Mouse (Mus musculus) liver, postnatal 0 days (tissue): Measurements from ENCODE around the gene D8Ertd738e.

Source experiments
- CTCF ChIP-seq: sonication (generic); IDR thresholded peaks from 2 replicates; pipeline ENCODE4 v1.5.1; 2016; ENCODE audit warnings: antibody characterized with exemption, low read depth
- EP300 ChIP-seq: IDR thresholded peaks from 2 replicates; pipeline ENCODE4 v1.6.1; 2016; ENCODE audit warnings: antibody characterized with exemption, low read depth, mild to moderate bottlenecking

DNA sequence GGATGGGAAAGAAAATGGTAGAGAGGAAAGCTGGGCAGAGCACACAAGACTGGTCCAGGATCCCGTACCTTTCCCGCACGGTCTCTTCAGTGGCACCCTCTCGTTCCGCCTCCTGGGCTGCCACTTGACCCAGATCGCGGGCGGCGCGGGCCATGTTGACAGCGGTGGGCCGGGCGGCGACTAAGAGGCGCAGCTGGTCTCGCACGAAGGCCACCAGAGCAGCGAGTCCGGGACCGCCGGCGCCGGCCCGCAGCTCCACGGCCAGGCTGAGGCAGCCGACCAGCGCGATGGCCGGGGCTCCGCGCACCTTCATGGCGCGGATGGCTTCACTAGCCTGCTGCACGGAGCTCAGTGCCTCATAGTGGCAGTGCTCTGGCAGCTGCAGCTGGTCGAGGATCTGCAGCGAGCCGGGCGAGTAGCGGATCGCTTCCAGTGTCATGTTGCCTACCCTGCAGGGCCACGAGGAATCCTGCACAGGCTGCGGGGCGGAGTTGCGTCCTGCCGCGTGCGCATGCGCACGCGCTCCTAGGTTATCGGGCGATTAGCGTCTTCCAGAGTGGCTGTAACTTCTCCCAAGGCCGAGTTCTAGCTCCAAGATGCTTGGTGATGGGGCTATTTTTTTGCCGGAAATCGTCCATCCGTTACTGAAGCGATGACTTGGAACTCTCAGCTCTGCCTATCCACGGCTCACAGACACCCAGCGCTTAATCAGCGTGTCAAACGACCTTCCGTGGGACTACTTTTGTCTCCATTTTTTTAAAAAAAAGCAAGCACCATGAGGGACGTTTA lies 7.5 kb upstream of the D8Ertd738e start, which contains the start of gene Mri1:
- TF ChIP-seq CTCF (0 out of 2 replicates have a peak, but pooled peaks have one; percentile 10), EP300 (no peak)
